Mouse (Mus musculus): Measurements from ENCODE around the gene Txndc5.

- TF ChIP-seq EP300 (IDR thresholded peaks at IDR 0.05; ENCODE audit: low read length) (no peak), E2F4 (IDR thresholded peaks at IDR 0.05; ENCODE audit: insufficient replicate concordance, low read depth, low read length) (no peak), POLR2A (IDR thresholded peaks at IDR 0.05; ENCODE audit: low read depth, low read length) (no peak)
These were observed 65.2 kb downstream of the Txndc5 start for GRCm38 (mm10) chr13:38463410-38463809.

Measured in CH12.LX (cell line).